Mouse (Mus musculus) limb, embryonic 14.5 days (tissue): ENCODE data around the gene Tekt5. TPM values are rescaled to one million over a fixed set of nuclear protein-coding genes. Genes with fewer than 3 reads are reported as not detected.

Experiments
- ATAC-seq: fragments of 200-750 bp; cut with Nextera tagmentation; 2 replicates; pipeline ENCODE4 v1.8.0; 2017; ENCODE audit warnings: low read depth, moderate number of reproducible peaks, moderate TSS enrichment; ENCODE audit not compliant: low FRiP score
- DNase-seq: peaks from one replicate; pipeline ENCODE4 v3.0.0-alpha.2; 2015; ENCODE audit warnings: low spot score
- H3K27ac ChIP-seq: fragments of 300-500 bp; sonication (generic); replicated peaks from 2 replicates; pipeline ENCODE4 v1.5.1; 2014; ENCODE audit warnings: low read depth, mild to moderate bottlenecking, low read length, moderate library complexity, mixed read lengths
- H3K27me3 ChIP-seq: fragments of 300-500 bp; sonication (generic); 2 replicates; pipeline ENCODE4 v1.6.1; 2014; ENCODE audit warnings: low read length, mixed read lengths; ENCODE audit not compliant: control insufficient read depth, insufficient read depth
- H3K36me3 ChIP-seq: fragments of 300-500 bp; sonication (generic); 2 replicates; pipeline ENCODE4 v1.6.1; 2014; ENCODE audit warnings: mild to moderate bottlenecking, low read length, moderate library complexity, mixed read lengths; ENCODE audit not compliant: control insufficient read depth, insufficient read depth
- H3K4me1 ChIP-seq: fragments of 300-500 bp; sonication (generic); 2 replicates; pipeline ENCODE4 v1.6.1; 2014; ENCODE audit warnings: antibody characterized with exemption, low read length, mixed read lengths; ENCODE audit not compliant: control insufficient read depth, insufficient read depth
- H3K4me2 ChIP-seq: fragments of 300-500 bp; sonication (generic); replicated peaks from 2 replicates; pipeline ENCODE4 v1.6.1; 2014; ENCODE audit warnings: low read depth, mild to moderate bottlenecking, low read length, moderate library complexity; ENCODE audit not compliant: severe bottlenecking
- H3K4me3 ChIP-seq: fragments of 300-500 bp; sonication (generic); replicated peaks from 2 replicates; pipeline ENCODE4 v1.5.1; 2014; ENCODE audit warnings: low read length
- H3K9ac ChIP-seq: fragments of 300-500 bp; sonication (generic); 2 replicates; pipeline ENCODE4 v1.6.1; 2014; ENCODE audit warnings: mild to moderate bottlenecking, low read depth, low read length, moderate library complexity; ENCODE audit not compliant: severe bottlenecking
- H3K9me3 ChIP-seq: fragments of 300-500 bp; sonication (generic); 2 replicates; pipeline ENCODE4 v1.6.1; 2016; ENCODE audit warnings: low read length; ENCODE audit not compliant: control insufficient read depth
- POLR2A ChIP-seq: fragments of 200-500 bp; IDR thresholded peaks from 2 replicates; pipeline ENCODE4 v1.8.0; 2012; ENCODE audit warnings: inconsistent platforms, mild to moderate bottlenecking, moderate library complexity, borderline replicate concordance; ENCODE audit not compliant: insufficient read depth, insufficient read length; ENCODE audit errors: extremely low read depth
- WGBS: fragments of 180-500 bp; shearing (Covaris S2); extraction: QIAGEN DNeasy Blood & Tissue Kit; methylation state at CpG from one replicate; pipeline ENCODE4 v1.1.7; 2014; 5-methylcytosine and 5-hydroxymethylcytosine counted together
- polyA plus RNA-seq, 2 experiments: library from polyadenylated mRNA; depleted of rRNA in 1 of 2; stranded (reverse) in 1 of 2; unstranded in 1 of 2; fragments of >200 nt; fragmentation: Nextera tagmentation in 1 of 2; extraction: Ambion mirVana in 1 of 2; gene quantifications; 2 replicates each; pipeline versions ENCODE4 v1.2.1 to v1.2.3; 2012 to 2014

Tekt5 gene
- polyA plus RNA-seq, 2 experiments: 1.4 to 2.0 TPM

GRCm38 (mm10) chr16:10313226-10313625 is 82.1 kb downstream of the Tekt5 start:
- H3K4me1 ChIP-seq: peaks cover 20% of the 10 kb centered on the region; the same call in 1 of the 2 replicates
- H3K36me3 ChIP-seq: no peaks in the 10 kb centered on the region
- no peak for TF ChIP-seq POLR2A
- no peaks in the 10 kb centered on the region for H3K27me3 ChIP-seq
- no peak overlapping the region for H3K27ac ChIP-seq
- peak overlapping the region; percentile 59 for H3K4me3 ChIP-seq
- peak overlapping the region; percentile 85 for H3K4me2 ChIP-seq
- no peak for DNase-seq
- WGBS: 8% methylated on average over 15 of the region's 15 CpGs
- H3K9me3 ChIP-seq: no peaks in the 10 kb centered on the region
- peak overlapping the region; percentile 66 for H3K9ac ChIP-seq
- ATAC-seq: 0 out of 2 replicates have a peak, but pooled peaks have one; percentile 16

DNA sequence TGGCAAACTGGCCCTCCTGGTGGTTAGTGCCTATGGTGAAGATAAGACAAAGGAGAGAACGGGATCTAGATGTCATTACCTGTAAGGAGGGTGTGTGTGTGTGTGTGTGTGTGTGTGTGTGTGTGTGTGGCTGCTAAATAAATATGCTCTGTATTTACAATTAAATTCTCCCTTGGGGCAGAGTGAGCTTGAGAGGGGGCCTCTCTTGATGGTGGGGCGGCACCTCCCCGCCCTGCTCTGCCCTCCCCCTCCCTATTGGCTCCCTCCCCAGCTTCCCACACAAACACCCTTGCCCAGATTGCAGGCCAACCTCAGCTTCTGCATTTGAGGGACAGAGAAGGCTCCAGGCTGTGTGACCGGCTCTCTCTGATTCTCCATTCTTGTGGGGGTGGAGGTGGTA is 83.3 kb downstream of the Tekt5 start:
- H3K9ac ChIP-seq: no peak overlapping the region
- H3K36me3 ChIP-seq: no peaks in the 10 kb centered on the region
- H3K4me3 ChIP-seq: no peak overlapping the region
- ATAC-seq (no peak), DNase-seq (no peak)
- no peaks in the 10 kb centered on the region for H3K9me3 ChIP-seq
- WGBS: 41% methylated on average over 4 of the region's 4 CpGs
- no peak for TF ChIP-seq POLR2A
- peaks cover 16% of the 10 kb centered on the region; the same call in 1 of the 2 replicates for H3K4me1 ChIP-seq
- no peak overlapping the region for H3K4me2 ChIP-seq
- no peaks in the 10 kb centered on the region for H3K27me3 ChIP-seq
- no peak overlapping the region for H3K27ac ChIP-seq

- no peak for DNase-seq
- Histone ChIP-seq H3K4me3 (no peak overlapping the region), H3K27me3 (no peaks in the 10 kb centered on the region), H3K27ac (no peak overlapping the region), H3K4me2 (no peak overlapping the region), H3K9ac (no peak overlapping the region), H3K9me3 (no peaks in the 10 kb centered on the region), H3K4me1 (peaks cover 16% of the 10 kb centered on the region; the same call in 1 of the 2 replicates), H3K36me3 (no peaks in the 10 kb centered on the region)
- no peak for TF ChIP-seq POLR2A
- ATAC-seq: no peak
- WGBS: 22% methylated on average over 3 of the region's 3 CpGs
These were observed 84.2 kb downstream of the Tekt5 start for GRCm38 (mm10) chr16:10311086-10311485.

DNA sequence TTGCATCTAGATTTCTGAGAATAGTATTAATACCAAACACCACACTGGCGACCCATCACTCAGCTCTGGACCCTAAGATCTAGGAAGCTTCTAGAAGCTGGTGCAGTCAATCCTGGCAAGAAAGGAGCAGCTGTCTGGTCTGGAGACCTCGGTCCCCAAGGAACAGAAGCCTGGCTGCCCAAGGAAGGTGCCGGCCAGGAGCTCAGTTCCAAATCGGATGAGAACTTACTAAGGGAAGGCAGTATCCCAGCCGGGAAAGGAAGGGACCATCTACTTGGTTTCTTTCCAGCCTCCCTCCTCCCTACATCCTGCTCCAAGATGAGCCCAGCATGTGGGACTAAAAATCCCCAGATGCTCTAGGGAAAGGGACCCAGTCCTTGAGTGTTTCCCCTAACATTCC is 84.8 kb downstream of the Tekt5 start:
- Histone ChIP-seq H3K4me3 (no peak overlapping the region), H3K36me3 (no peaks in the 10 kb centered on the region), H3K4me2 (no peak overlapping the region), H3K9me3 (no peaks in the 10 kb centered on the region), H3K27me3 (no peaks in the 10 kb centered on the region), H3K27ac (no peak overlapping the region), H3K4me1 (peaks cover 16% of the 10 kb centered on the region; the same call in 1 of the 2 replicates), H3K9ac (no peak overlapping the region)
- WGBS: 81% methylated on average over 5 of the region's 5 CpGs
- no peak for DNase-seq
- no peak for ATAC-seq
- TF ChIP-seq POLR2A: no peak

Other genes starting within 250 kb of the Tekt5 start
- gene Rpl39l, start 225.3 kb downstream of the Tekt5 start, polyA plus RNA-seq (2012; rRNA removed): 8.5 and 14.4 TPM in 2 replicates
- 5.5 and 8.6 TPM in 2 replicates for gene Rpl39l, start 225.3 kb downstream of the Tekt5 start, polyA plus RNA-seq (2014; fragmentation: Nextera tagmentation; extraction: Ambion mirVana)
- 1.3 and 1.4 TPM in 2 replicates for gene Atf7ip2, start 202.8 kb downstream of the Tekt5 start, polyA plus RNA-seq (2012; rRNA removed)
- 0.82 and 1.4 TPM in 2 replicates for gene Atf7ip2, start 202.8 kb downstream of the Tekt5 start, polyA plus RNA-seq (2014; fragmentation: Nextera tagmentation; extraction: Ambion mirVana)
- gene Emp2, start 81.5 kb downstream of the Tekt5 start, polyA plus RNA-seq (2012; rRNA removed): 33.9 and 35.2 TPM in 2 replicates
- gene Emp2, start 81.5 kb downstream of the Tekt5 start, polyA plus RNA-seq (2014; fragmentation: Nextera tagmentation; extraction: Ambion mirVana): 39.2 and 41.7 TPM in 2 replicates
- gene Nubp1, start 16.5 kb upstream of the Tekt5 start, polyA plus RNA-seq (2012; rRNA removed): 46.1 and 46.9 TPM in 2 replicates
- 59.0 and 64.6 TPM in 2 replicates for gene Nubp1, start 16.5 kb upstream of the Tekt5 start, polyA plus RNA-seq (2014; fragmentation: Nextera tagmentation; extraction: Ambion mirVana)
- gene Tvp23a, start 51.9 kb upstream of the Tekt5 start, polyA plus RNA-seq (2012; rRNA removed): 17.7 and 20.7 TPM in 2 replicates
- gene Tvp23a, start 51.9 kb upstream of the Tekt5 start, polyA plus RNA-seq (2014; fragmentation: Nextera tagmentation; extraction: Ambion mirVana): 14.0 and 17.1 TPM in 2 replicates
- gene Ciita, start 84.6 kb upstream of the Tekt5 start, polyA plus RNA-seq (2012; rRNA removed): 0.10 TPM in 2 replicates
- 0.44 and 0.65 TPM in 2 replicates for gene Ciita, start 84.6 kb upstream of the Tekt5 start, polyA plus RNA-seq (2014; fragmentation: Nextera tagmentation; extraction: Ambion mirVana)
- gene Dexi, start 147.6 kb upstream of the Tekt5 start, polyA plus RNA-seq (2012; rRNA removed): 51.2 and 79.2 TPM in 2 replicates
- 31.5 and 40.4 TPM in 2 replicates for gene Dexi, start 147.6 kb upstream of the Tekt5 start, polyA plus RNA-seq (2014; fragmentation: Nextera tagmentation; extraction: Ambion mirVana)
- gene Clec16a, start 149.8 kb upstream of the Tekt5 start, polyA plus RNA-seq (2012; rRNA removed): 12.5 and 14.6 TPM in 2 replicates
- 29.9 and 34.9 TPM in 2 replicates for gene Clec16a, start 149.8 kb upstream of the Tekt5 start, polyA plus RNA-seq (2014; fragmentation: Nextera tagmentation; extraction: Ambion mirVana)